Mouse (Mus musculus): ENCODE measurements around the gene Stard9.

- no peak for TF ChIP-seq CTCF (conservative IDR thresholded peaks at IDR 0.05; ENCODE audit: insufficient read depth, insufficient read length, low read depth, low read length)
- TF ChIP-seq POLR2A (IDR thresholded peaks at IDR 0.05; ENCODE audit: low read depth, low read length): no peak
These were observed 101.8 kb downstream of the Stard9 start for GRCm38 (mm10) chr2:120730639-120731166.
